Comparison of ENCODE assay signal across 9 mouse cellular contexts in genomic region chr7:80084484-80084931, GRCm38 (mm10). TPM values are rescaled to one million over a fixed set of nuclear protein-coding genes. Genes with fewer than 3 reads are reported as not detected.
DNase-seq lines count a peak whose midpoint lies in the region; ATAC-seq and TF ChIP-seq lines count a peak whose summit lies in the region.
"Had no signal": no experiment of that assay in that cellular context is flagged by ENCODE, and none has a peak within 500 bp of the region (broad histone marks: within the 10 kb centered on the region; RNA-seq: fewer than 3 reads in every experiment).

No protein-coding gene starts in this region.

- peak; percentile 81 for TF ChIP-seq CTCF in forebrain, postnatal 0 days (IDR thresholded peaks at IDR 0.05; ENCODE audit: low read depth)

- no peaks in the 10 kb centered on the region for H3K4me1 ChIP-seq in forebrain, postnatal 0 days (ENCODE audit: insufficient read depth)
- H3K4me1 ChIP-seq in midbrain, embryonic 12.5 days: 0 out of 2 replicates have a peak, but pooled peaks cover 5% of the 10 kb centered on the region

- ATAC-seq in forebrain, postnatal 0 days: peak; percentile 75
- ATAC-seq in midbrain, embryonic 12.5 days (ENCODE audit: low FRiP score, low read depth): peak; percentile 55; the same call in 1 of the 2 replicates
- ATAC-seq in frontal cortex, adult (ENCODE audit: low TSS enrichment): no peak

- no peaks in the 10 kb centered on the region for H3K9me3 ChIP-seq in forebrain, postnatal 0 days (ENCODE audit: low read length)
- H3K9me3 ChIP-seq in midbrain, embryonic 12.5 days: no peaks in the 10 kb centered on the region
- H3K9me3 ChIP-seq: heart, embryonic 13.5 days had no signal

- no peak overlapping the region for H3K4me2 ChIP-seq in forebrain, postnatal 0 days (ENCODE audit: low read depth)
- H3K4me2 ChIP-seq in midbrain, embryonic 12.5 days (replicated peaks): no peak overlapping the region
- H3K4me2 ChIP-seq: heart, embryonic 13.5 days had no signal

- WGBS in forebrain, postnatal 0 days: 56% methylated on average over 7 of the region's 7 CpGs
- 66% methylated on average over 7 of the region's 7 CpGs for WGBS in midbrain, embryonic 12.5 days

- H3K27ac ChIP-seq in forebrain, postnatal 0 days (ENCODE audit: low read depth, low read length): no peak overlapping the region
- 0 out of 2 replicates have a peak overlapping the region, but pooled peaks have one; percentile 30 for H3K27ac ChIP-seq in midbrain, embryonic 12.5 days (replicated peaks)
- H3K27ac ChIP-seq: heart, embryonic 13.5 days had no signal

- H3K4me3 ChIP-seq in forebrain, postnatal 0 days (ENCODE audit: low read depth, low read length): no peak overlapping the region
- no peak overlapping the region for H3K4me3 ChIP-seq in midbrain, embryonic 12.5 days
- H3K4me3 ChIP-seq: heart, embryonic 13.5 days had no signal

- no peaks in the 10 kb centered on the region for H3K27me3 ChIP-seq in forebrain, postnatal 0 days (ENCODE audit: insufficient read depth, low read length)
- H3K27me3 ChIP-seq in midbrain, embryonic 12.5 days: no peaks in the 10 kb centered on the region
- H3K27me3 ChIP-seq: heart, embryonic 13.5 days had no signal

- peaks cover 35% of the 10 kb centered on the region for H3K36me3 ChIP-seq in forebrain, postnatal 0 days (ENCODE audit: insufficient read depth)
- peaks cover 78% of the 10 kb centered on the region for H3K36me3 ChIP-seq in midbrain, embryonic 12.5 days

- no peak overlapping the region for H3K9ac ChIP-seq in forebrain, postnatal 0 days
- no peak overlapping the region for H3K9ac ChIP-seq in midbrain, embryonic 12.5 days (replicated peaks)
- H3K9ac ChIP-seq: heart, embryonic 13.5 days had no signal

- DNase-seq in urinary bladder, postnatal 25 days (ENCODE audit: low spot score): peak; percentile 61
- no peak for DNase-seq in urinary bladder, postnatal 10 days (ENCODE audit: low spot score)
- peak; percentile 80 for DNase-seq in adrenal gland, postnatal 25 days
- peak; percentile 79 for DNase-seq in forebrain, postnatal 0 days
- DNase-seq in kidney, postnatal 10 days: peak; percentile 87
- peak; percentile 85 for DNase-seq in testis, postnatal 10 days (ENCODE audit: low spot score)

RNA-seq across cellular contexts. Expression of gene Idh2, which starts 30.7 kb away (rescaled TPM):
- total RNA-seq in adrenal gland, postnatal 25 days (2021): 152 and 173 TPM in 2 replicates
- total RNA-seq in forebrain, postnatal 0 days (2014; rRNA removed): 143 and 145 TPM in 2 replicates
- 110 and 128 TPM in 2 replicates for polyA plus RNA-seq in forebrain, postnatal 0 days (2015; fragmentation: Nextera tagmentation; extraction: Ambion mirVana)
- polyA plus RNA-seq in midbrain, embryonic 12.5 days (2016; fragmentation: Nextera tagmentation; extraction: Ambion mirVana): 331 and 347 TPM in 2 replicates

RNA-seq across cellular contexts. Expression of gene Zfp710, which starts 59.9 kb away (rescaled TPM):
- 18.5 and 21.4 TPM in 2 replicates for total RNA-seq in adrenal gland, postnatal 25 days (2021)
- 22.5 and 30.6 TPM in 2 replicates for total RNA-seq in forebrain, postnatal 0 days (2014; rRNA removed)
- 9.6 and 12.3 TPM in 2 replicates for polyA plus RNA-seq in forebrain, postnatal 0 days (2015; fragmentation: Nextera tagmentation; extraction: Ambion mirVana)
- polyA plus RNA-seq in midbrain, embryonic 12.5 days (2016; fragmentation: Nextera tagmentation; extraction: Ambion mirVana): 31.1 and 32.8 TPM in 2 replicates
